Mouse (Mus musculus): ENCODE results near the gene Dazap1. TPM values are rescaled to one million over a fixed set of nuclear protein-coding genes. Genes with fewer than 3 reads are reported as not detected.
"Not testable (repeated sequence)": the region's sequence is repeated elsewhere in the genome, so short reads cannot be mapped to it uniquely, and the experiment has no call there.

Dazap1 gene
- polyA plus RNA-seq, 1 experiment, result 49.1 TPM

DNA sequence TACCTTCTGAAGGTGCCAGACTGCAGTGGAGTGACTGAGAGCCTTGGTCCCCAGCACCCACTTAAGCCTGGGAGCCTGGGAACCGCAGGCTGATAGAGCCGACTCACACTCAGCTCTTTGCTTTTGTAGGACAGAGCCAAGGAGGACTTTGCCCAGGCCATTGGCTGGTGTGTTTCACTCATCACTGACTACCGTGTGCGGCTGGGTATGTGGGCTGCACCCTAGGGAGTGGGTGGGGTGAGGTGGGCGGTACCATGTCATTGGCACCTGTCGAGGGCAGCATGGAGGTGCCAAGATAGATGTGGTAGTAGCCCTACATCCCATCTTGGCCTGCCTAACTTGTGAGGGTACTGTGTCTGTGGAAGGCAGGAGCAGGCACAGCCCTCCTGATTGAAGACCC, 21.5 kb upstream of the Dazap1 start:
- no peaks in the 10 kb centered on the region; the same call in none of the 2 replicates for H3K36me3 ChIP-seq (ENCODE audit: control insufficient read depth, insufficient read depth, low read length)

DNA sequence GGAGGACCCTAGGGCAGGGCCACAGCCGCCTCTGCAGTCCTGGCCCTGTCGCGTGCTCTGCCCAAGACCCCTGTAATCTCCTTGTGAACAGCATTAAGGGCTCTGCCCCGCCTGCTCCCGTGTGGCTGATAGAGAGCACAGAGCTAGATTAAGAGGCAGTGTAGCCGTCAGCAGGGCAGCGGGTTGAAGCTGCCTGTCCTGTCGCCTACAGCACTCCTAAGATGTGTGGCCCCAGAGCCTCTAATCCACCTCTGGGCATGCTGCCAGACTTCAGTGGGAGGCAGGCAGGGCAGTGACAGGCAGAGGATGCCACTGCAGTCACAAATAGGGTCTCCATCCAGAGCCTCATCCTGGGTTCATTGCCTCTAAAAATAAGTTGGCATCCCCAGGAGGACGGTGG, 19.2 kb upstream of the Dazap1 start:
- 76% methylated on average over 9 of the region's 9 CpGs for WGBS
- no peak overlapping the region for H3K4me3 ChIP-seq (ENCODE audit: insufficient read depth, low read depth, low read length)
- H3K27ac ChIP-seq (ENCODE audit: insufficient read depth, low read depth, low read length), result no peak overlapping the region
- no peak for DNase-seq
- H3K27me3 ChIP-seq (replicated peaks; ENCODE audit: control insufficient read depth, insufficient read depth, low read length), result no peaks in the 10 kb centered on the region
- H3K36me3 ChIP-seq (ENCODE audit: control insufficient read depth, insufficient read depth, low read length), result no peaks in the 10 kb centered on the region; the same call in 1 of the 2 replicates
- H3K4me1 ChIP-seq (ENCODE audit: control insufficient read depth, insufficient read depth, low read length), result no peaks in the 10 kb centered on the region
- no peak for TF ChIP-seq CTCF (conservative IDR thresholded peaks at IDR 0.05; ENCODE audit: insufficient read depth, insufficient read length, low read depth, low read length)
- no peak for TF ChIP-seq POLR2A (IDR thresholded peaks at IDR 0.05; ENCODE audit: low read depth, low read length)

More for the DNA sequence above, 21.5 kb upstream of the Dazap1 start:
- WGBS, result 57% methylated on average over 6 of the region's 6 CpGs
- Histone ChIP-seq H3K27me3 (replicated peaks; ENCODE audit: control insufficient read depth, insufficient read depth, low read length) (no peaks in the 10 kb centered on the region), H3K27ac (ENCODE audit: insufficient read depth, low read depth, low read length) (no peak overlapping the region), H3K4me3 (ENCODE audit: insufficient read depth, low read depth, low read length) (no peak overlapping the region), H3K4me1 (ENCODE audit: control insufficient read depth, insufficient read depth, low read length) (no peaks in the 10 kb centered on the region)
- no peak for TF ChIP-seq CTCF (conservative IDR thresholded peaks at IDR 0.05; ENCODE audit: insufficient read depth, insufficient read length, low read depth, low read length)
- TF ChIP-seq POLR2A (IDR thresholded peaks at IDR 0.05; ENCODE audit: low read depth, low read length), result no peak
- DNase-seq, result peak; percentile 72

DNA sequence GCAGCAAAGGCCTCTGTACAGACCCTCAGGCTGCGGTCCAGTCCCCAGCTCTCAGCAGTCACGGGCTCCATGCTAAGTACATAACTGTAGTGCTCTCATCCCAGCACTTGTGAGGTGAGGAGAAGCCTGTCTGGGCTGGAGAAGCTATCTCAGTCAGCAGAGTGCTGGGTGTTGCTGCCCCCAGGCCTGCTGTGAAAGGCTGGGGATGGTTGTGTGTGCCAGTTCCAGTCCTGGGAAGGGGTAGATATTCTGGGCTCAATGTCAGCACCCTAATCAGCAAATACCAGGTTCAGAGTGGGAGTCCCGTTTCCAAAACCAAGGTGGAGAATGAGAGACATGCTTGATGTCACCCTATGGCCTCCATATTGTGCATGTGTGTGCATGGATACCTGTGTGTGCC, 18.7 kb upstream of the Dazap1 start:
- H3K36me3 ChIP-seq (ENCODE audit: control insufficient read depth, insufficient read depth, low read length), result no peaks in the 10 kb centered on the region; the same call in 1 of the 2 replicates
- no peaks in the 10 kb centered on the region for H3K4me1 ChIP-seq (ENCODE audit: control insufficient read depth, insufficient read depth, low read length)
- H3K27ac ChIP-seq (ENCODE audit: insufficient read depth, low read depth, low read length), result no peak overlapping the region
- H3K4me3 ChIP-seq (ENCODE audit: insufficient read depth, low read depth, low read length), result no peak overlapping the region
- no peaks in the 10 kb centered on the region for H3K27me3 ChIP-seq (replicated peaks; ENCODE audit: control insufficient read depth, insufficient read depth, low read length)
- TF ChIP-seq POLR2A (IDR thresholded peaks at IDR 0.05; ENCODE audit: low read depth, low read length) (no peak), CTCF (conservative IDR thresholded peaks at IDR 0.05; ENCODE audit: insufficient read depth, insufficient read length, low read depth, low read length) (no peak)
- 92% methylated on average over 3 of the region's 3 CpGs for WGBS
- no peak for DNase-seq

- H3K27ac ChIP-seq (ENCODE audit: insufficient read depth, low read depth, low read length), result no peak overlapping the region
- H3K27me3 ChIP-seq (replicated peaks; ENCODE audit: control insufficient read depth, insufficient read depth, low read length), result no peaks in the 10 kb centered on the region
- no peak for DNase-seq
- no peak overlapping the region for H3K4me3 ChIP-seq (ENCODE audit: insufficient read depth, low read depth, low read length)
- no peaks in the 10 kb centered on the region; the same call in 1 of the 2 replicates for H3K4me1 ChIP-seq (ENCODE audit: control insufficient read depth, insufficient read depth, low read length)
- TF ChIP-seq POLR2A (IDR thresholded peaks at IDR 0.05; ENCODE audit: low read depth, low read length) (no peak), CTCF (conservative IDR thresholded peaks at IDR 0.05; ENCODE audit: insufficient read depth, insufficient read length, low read depth, low read length) (peak; percentile 39)
- 35% methylated on average over 5 of the region's 5 CpGs for WGBS
- H3K36me3 ChIP-seq (ENCODE audit: control insufficient read depth, insufficient read depth, low read length), result no peaks in the 10 kb centered on the region; the same call in 1 of the 2 replicates
Observed at GRCm38 (mm10) chr10:80244791-80245399, 16.4 kb upstream of the Dazap1 start.

DNA sequence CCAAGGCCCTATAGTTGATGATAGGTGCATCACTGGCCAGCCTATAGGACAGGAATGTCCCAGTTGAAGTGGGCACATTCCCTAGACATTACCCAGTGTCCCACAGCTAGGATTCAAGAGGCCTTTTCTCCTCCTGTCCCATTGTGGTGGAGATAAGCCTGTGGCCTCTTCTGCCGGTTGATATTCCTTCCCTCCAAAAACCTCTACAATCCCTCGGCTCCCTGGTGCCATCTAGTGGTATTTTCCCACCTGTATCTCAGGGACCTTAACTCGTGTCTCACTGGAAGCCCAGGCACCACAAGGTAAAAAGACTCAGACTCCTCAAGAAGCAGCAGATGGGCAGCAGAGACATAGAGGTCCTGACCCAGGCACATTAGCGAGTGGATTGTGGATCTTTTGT, 15.7 kb upstream of the Dazap1 start:
- H3K27ac ChIP-seq (ENCODE audit: insufficient read depth, low read depth, low read length), result no peak overlapping the region
- peaks cover 7% of the 10 kb centered on the region; the same call in 1 of the 2 replicates for H3K4me1 ChIP-seq (ENCODE audit: control insufficient read depth, insufficient read depth, low read length)
- H3K4me3 ChIP-seq (ENCODE audit: insufficient read depth, low read depth, low read length), result no peak overlapping the region
- TF ChIP-seq POLR2A (IDR thresholded peaks at IDR 0.05; ENCODE audit: low read depth, low read length), result no peak
- peak; percentile 86 for TF ChIP-seq CTCF (conservative IDR thresholded peaks at IDR 0.05; ENCODE audit: insufficient read depth, insufficient read length, low read depth, low read length)
- no peaks in the 10 kb centered on the region; the same call in 1 of the 2 replicates for H3K36me3 ChIP-seq (ENCODE audit: control insufficient read depth, insufficient read depth, low read length)
- no peaks in the 10 kb centered on the region for H3K27me3 ChIP-seq (replicated peaks; ENCODE audit: control insufficient read depth, insufficient read depth, low read length)
- DNase-seq, result peak; percentile 87
- WGBS, result 1% methylated on average over 4 of the region's 4 CpGs

DNA sequence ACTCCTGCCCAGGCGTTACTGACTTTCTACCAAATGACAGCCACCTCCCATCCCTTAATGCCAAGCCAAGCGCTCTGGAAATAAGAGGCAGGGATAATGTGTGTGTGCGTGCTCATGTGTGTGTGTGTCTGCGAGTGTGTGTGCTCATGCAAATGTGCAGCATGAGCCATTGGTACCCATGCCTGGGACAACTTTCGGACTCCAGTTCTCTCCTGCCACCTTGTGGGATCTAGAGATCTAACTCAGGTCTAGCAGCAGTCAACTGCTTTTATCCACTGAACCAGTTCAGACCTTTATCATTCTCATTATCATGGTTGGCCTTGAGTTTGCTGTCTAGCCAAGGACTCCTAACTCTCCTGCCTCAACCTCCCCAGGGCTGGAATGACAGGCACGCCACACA, 13.4 kb upstream of the Dazap1 start:
- no peaks in the 10 kb centered on the region for H3K27me3 ChIP-seq (replicated peaks; ENCODE audit: control insufficient read depth, insufficient read depth, low read length)
- TF ChIP-seq CTCF (conservative IDR thresholded peaks at IDR 0.05; ENCODE audit: insufficient read depth, insufficient read length, low read depth, low read length) (peak; percentile 38; the same call in 1 of the 2 replicates), POLR2A (IDR thresholded peaks at IDR 0.05; ENCODE audit: low read depth, low read length) (no peak)
- H3K27ac ChIP-seq (ENCODE audit: insufficient read depth, low read depth, low read length), result no peak overlapping the region
- H3K4me3 ChIP-seq (ENCODE audit: insufficient read depth, low read depth, low read length), result no peak overlapping the region
- peaks cover 12% of the 10 kb centered on the region; the same call in 1 of the 2 replicates for H3K4me1 ChIP-seq (ENCODE audit: control insufficient read depth, insufficient read depth, low read length)
- 41% methylated on average over 6 of the region's 6 CpGs for WGBS
- H3K36me3 ChIP-seq (ENCODE audit: control insufficient read depth, insufficient read depth, low read length), result no peaks in the 10 kb centered on the region
- DNase-seq, result peak; percentile 47

GRCm38 (mm10) chr10:80248437-80248836, 12.8 kb upstream of the Dazap1 start:
- H3K27ac ChIP-seq (ENCODE audit: insufficient read depth, low read depth, low read length); DNase-seq; H3K27me3 ChIP-seq (replicated peaks; ENCODE audit: control insufficient read depth, insufficient read depth, low read length); H3K4me3 ChIP-seq (ENCODE audit: insufficient read depth, low read depth, low read length); H3K36me3 ChIP-seq (ENCODE audit: control insufficient read depth, insufficient read depth, low read length): not testable (repeated sequence)
- WGBS, result 25% methylated on average over 3 of the region's 3 CpGs
- peaks cover 12% of the 10 kb centered on the region; the same call in 1 of the 2 replicates for H3K4me1 ChIP-seq (ENCODE audit: control insufficient read depth, insufficient read depth, low read length)

All from kidney, adult 2 months (tissue).